Mouse (Mus musculus): ENCODE data around the gene Saxo1. TPM values are rescaled to one million over a fixed set of nuclear protein-coding genes. Genes with fewer than 3 reads are reported as not detected.

Gene Saxo1
- total RNA-seq, 2 experiments from 2014 or later: 0.29 TPM; not detected in 1

- no peak for DNase-seq
- intact Hi-C loops (cut with DNase I; ENCODE audit: low total_unique reads): no loop called here
These were observed 24.6 kb downstream of the Saxo1 start for GRCm38 (mm10) chr4:86533406-86534090.

GRCm38 (mm10) chr4:86529161-86529560, 29.0 kb downstream of the Saxo1 start:
- intact Hi-C loops (cut with DNase I; ENCODE audit: low total_unique reads): no loop called here
- DNase-seq: no peak

- no peak for DNase-seq
- intact Hi-C loops (cut with DNase I; ENCODE audit: low total_unique reads): no loop called here
These were observed 30.7 kb downstream of the Saxo1 start for GRCm38 (mm10) chr4:86527162-86528136.

- DNase-seq: no peak
- intact Hi-C loops (cut with DNase I; ENCODE audit: low total_unique reads): no loop called here
These were observed 33.6 kb downstream of the Saxo1 start for GRCm38 (mm10) chr4:86524483-86524882.

DNA sequence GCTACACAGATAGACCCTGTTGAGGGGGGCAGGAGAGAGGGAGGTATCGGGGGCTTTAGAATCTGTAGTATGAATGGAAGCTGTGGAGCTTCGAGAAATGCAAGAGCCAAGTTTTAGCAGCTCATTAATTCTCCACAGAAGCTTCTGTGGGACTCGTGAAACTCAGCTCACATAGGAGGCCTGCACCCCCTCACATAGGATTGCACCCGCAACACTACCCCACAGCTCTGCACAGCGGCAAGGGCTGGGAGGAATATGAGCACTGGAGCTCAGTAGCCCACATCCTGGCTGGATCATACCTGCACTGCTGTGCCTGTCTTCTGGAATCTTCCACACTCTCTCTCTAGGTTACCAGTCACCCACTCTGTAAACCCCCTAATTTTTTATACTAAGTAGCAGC, 34.4 kb downstream of the Saxo1 start:
- intact Hi-C loops (cut with DNase I; ENCODE audit: low total_unique reads): no loop called here
- no peak for DNase-seq

GRCm38 (mm10) chr4:86520695-86521094, 37.4 kb downstream of the Saxo1 start:
- intact Hi-C loops (cut with DNase I; ENCODE audit: low total_unique reads): no loop called here

DNA sequence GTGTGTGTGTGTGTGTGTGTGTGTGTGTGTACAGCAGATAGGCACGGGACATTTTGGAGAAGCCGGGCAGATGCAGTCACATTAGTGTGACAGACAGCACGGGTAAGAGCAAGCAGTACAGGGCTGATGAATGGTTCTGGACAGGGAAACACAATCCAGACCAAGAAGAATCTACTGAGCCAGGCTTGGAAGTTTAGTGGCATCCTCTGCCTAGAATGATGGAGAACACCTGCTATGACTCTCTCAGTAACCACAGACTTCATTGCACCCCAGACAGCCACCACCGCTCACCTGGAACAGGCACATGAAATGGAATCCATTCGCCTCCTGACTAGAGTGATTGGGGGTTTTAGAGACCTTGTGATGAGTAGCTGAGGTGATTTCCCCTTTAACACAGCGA, 38.2 kb downstream of the Saxo1 start:
- intact Hi-C loops (cut with DNase I; ENCODE audit: low total_unique reads): no loop called here
- DNase-seq: no peak

More at GRCm38 (mm10) chr4:86520695-86521094, 37.4 kb downstream of the Saxo1 start:
- no peak for DNase-seq

- intact Hi-C loops (cut with DNase I; ENCODE audit: low total_unique reads): no loop called here
- peak; percentile 27 for DNase-seq
These were observed 53.5 kb downstream of the Saxo1 start for GRCm38 (mm10) chr4:86504656-86505055.

DNA sequence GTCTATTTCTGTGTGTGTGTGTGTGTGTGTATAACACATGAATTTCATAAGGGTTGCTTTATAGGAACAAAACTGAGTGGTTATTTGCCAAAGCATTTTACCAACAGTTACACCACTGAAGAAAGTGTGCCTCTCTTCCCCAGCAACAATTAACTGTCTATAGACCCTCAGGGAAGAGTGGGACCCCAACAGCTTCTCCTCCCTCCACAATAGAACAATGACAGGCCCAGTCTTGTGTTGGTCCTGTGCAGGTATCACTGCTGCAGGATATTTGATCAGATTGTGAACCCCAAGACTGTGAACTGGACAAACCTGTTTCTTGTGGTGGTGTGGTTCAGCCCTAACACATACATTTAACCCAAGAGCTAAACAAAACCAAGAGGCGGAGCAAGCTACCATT, 58.6 kb downstream of the Saxo1 start:
- intact Hi-C loops (cut with DNase I; ENCODE audit: low total_unique reads): no loop called here
- no peak for DNase-seq

GRCm38 (mm10) chr4:86498754-86499153, 59.4 kb downstream of the Saxo1 start:
- intact Hi-C loops (cut with DNase I; ENCODE audit: low total_unique reads): no loop called here
- peak; percentile 57 for DNase-seq

DNA sequence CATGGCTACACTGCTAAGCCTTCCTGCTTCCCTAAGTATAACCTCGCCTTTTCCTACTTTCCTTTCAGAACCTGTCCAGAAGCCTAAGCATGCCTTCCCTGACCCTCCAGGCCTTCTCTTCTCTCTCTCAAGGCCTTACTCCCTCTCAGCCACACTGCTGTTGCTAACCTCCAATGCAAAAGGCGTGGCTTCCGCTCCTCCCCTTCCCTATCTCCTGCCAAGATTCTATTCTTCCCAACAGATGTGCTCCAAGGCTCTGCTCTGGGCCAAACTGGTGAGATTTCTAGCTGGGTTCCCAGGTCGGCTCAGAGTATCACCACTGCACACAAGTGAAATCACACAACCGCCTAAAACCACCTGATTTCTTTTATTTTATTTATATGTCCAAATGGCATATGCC, 69.0 kb downstream of the Saxo1 start:
- intact Hi-C loops (cut with DNase I; ENCODE audit: low total_unique reads): no loop called here
- peak; percentile 45 for DNase-seq

GRCm38 (mm10) chr4:86486901-86487300, 71.2 kb downstream of the Saxo1 start:
- no peak for DNase-seq
- intact Hi-C loops (cut with DNase I; ENCODE audit: low total_unique reads): no loop called here

- no peak for DNase-seq
- intact Hi-C loops (cut with DNase I; ENCODE audit: low total_unique reads): no loop called here
These were observed 71.6 kb downstream of the Saxo1 start for GRCm38 (mm10) chr4:86486491-86486890.

- no peak for DNase-seq
- intact Hi-C loops (cut with DNase I; ENCODE audit: low total_unique reads): no loop called here
These were observed 73.1 kb downstream of the Saxo1 start for GRCm38 (mm10) chr4:86485052-86485451.

- peak; percentile 10 for DNase-seq
- intact Hi-C loops (cut with DNase I; ENCODE audit: low total_unique reads): no loop called here
These were observed 74.4 kb downstream of the Saxo1 start for GRCm38 (mm10) chr4:86483686-86484085.

- intact Hi-C loops (cut with DNase I; ENCODE audit: low total_unique reads): no loop called here
- DNase-seq: peak; percentile 13
These were observed 75.0 kb downstream of the Saxo1 start for GRCm38 (mm10) chr4:86483013-86483615.

DNA sequence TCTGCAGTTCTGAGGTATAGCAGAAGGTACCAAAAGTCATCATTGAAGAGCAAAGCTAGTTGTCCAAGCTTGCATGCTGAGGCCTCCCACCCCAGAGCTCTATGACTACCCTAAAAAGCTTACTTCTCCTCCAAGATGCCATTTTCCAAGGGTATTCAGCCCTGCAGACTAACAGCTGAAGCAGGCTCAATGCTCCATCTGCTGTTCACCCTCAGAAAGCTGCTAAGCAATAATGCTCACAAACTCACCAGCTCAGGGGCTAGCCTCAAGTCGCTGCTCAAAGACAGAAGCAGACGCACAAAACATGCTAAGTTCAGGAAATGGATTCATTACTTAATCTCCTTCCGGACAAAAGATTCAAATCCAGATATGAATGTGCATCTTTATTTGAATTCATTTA, 77.2 kb downstream of the Saxo1 start:
- intact Hi-C loops (cut with DNase I; ENCODE audit: low total_unique reads): no loop called here
- no peak for DNase-seq

GRCm38 (mm10) chr4:86464808-86465207, 93.3 kb downstream of the Saxo1 start:
- intact Hi-C loops (cut with DNase I; ENCODE audit: low total_unique reads): no loop called here

GRCm38 (mm10) chr4:86450468-86450867, 107.7 kb downstream of the Saxo1 start:
- intact Hi-C loops (cut with DNase I; ENCODE audit: low total_unique reads): no loop called here
- no peak for DNase-seq

More at GRCm38 (mm10) chr4:86464808-86465207, 93.3 kb downstream of the Saxo1 start:
- DNase-seq: no peak

- intact Hi-C loops (cut with DNase I; ENCODE audit: low total_unique reads): no loop called here
- DNase-seq: no peak
These were observed 121.8 kb downstream of the Saxo1 start for GRCm38 (mm10) chr4:86436336-86436735.

All from gastrocnemius, postnatal 14 days (tissue).